Mouse (Mus musculus) adrenal gland (tissue): ENCODE data around the gene Ccdc85c.

Source experiments
- intact Hi-C: fragments of 180-260 bp; cut with DNase I; formaldehyde crosslinking; loops from one replicate; pipeline ENCODE4 v1.15.1; 2025

The Ccdc85c gene

DNA sequence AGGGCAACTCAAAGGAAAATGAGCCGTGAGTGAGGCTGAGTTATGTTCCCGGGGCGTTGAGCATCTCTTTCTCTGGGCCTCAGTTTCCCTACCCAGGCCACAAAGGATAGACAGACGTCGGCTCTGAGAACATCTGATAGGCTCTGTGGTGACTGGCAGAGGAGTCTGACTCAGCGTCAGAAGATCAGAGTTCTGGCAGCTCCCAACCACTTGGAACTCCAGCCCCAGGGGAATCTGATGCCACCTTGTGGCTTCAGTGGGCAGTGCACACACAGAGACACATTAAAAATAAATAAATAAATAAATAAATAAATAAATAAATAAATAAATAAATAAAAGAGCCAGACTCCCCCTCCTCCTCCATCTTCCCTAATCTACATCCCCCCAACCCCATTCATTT, 21.8 kb upstream of the Ccdc85c start:
- intact Hi-C loops, result no loop called here

DNA sequence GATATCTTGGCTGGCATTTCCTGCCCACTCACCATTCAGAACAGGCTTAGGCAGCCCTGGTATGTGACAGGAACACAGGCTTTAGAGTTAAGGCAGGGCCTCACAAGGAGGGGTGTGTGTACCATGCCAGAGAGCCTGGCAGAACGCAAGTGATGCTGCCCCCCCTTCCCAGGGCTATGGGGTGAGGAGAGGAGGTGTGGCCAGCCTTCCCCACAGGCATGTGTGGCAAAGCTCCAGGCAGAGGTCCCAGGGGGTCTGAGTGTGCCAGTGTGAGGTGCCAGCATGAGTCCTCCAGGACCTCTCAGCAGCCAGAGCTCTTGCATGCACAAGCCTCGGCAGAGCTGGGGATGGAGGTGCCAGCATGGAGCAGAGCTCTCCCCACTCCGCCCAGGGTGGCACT, 19.4 kb upstream of the Ccdc85c start:
- intact Hi-C loops, result no loop called here

DNA sequence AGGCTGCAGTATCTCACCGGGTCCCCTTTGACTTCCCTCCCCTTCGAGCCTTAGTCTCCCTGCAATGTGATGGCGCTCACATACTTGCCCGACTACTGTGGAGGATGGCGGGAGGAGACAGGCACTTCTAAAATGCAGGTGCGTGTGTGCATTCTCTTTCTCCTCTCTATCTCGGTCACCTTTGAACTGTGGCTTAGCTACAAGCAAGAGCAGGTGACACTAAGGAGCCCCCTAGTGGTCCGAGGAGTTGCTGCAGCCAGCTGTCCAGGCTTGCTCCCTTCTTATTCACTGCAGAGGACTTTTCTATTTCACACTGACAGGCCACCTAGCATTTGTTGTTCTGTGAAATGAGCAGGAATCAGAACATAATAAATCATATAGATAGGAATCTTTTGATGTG, 17.7 kb upstream of the Ccdc85c start:
- intact Hi-C loops, result loop anchor here (2.0 kb wide), 2 partner anchors 76 to 86 kb away; no protein-coding TSS in a partner anchor

DNA sequence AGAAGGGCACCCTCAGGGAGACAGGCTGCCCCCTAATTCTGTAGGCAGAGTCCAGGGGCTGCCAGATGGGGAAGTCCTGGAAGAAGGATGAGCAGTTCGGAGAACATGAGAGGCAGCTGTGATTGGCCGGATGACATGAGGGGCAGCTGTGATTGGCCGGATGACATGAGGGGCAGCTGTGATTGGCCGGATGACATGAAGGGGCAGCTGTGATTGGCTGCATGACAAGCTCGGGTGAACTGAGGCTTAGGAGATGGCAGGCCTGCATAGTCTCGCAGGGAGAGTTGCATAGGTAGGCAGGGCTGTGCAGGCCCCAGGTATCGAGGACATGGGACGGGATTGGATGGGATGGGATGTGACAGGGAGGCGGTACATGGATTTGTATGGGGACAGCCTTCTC, 17.2 kb upstream of the Ccdc85c start:
- intact Hi-C loops, result loop anchor here (2.0 kb wide), 2 partner anchors 76 to 86 kb away; no protein-coding TSS in a partner anchor

- intact Hi-C loops, result no loop called here
These were observed 13.1 kb upstream of the Ccdc85c start for GRCm38 (mm10) chr12:108288127-108288880.

DNA sequence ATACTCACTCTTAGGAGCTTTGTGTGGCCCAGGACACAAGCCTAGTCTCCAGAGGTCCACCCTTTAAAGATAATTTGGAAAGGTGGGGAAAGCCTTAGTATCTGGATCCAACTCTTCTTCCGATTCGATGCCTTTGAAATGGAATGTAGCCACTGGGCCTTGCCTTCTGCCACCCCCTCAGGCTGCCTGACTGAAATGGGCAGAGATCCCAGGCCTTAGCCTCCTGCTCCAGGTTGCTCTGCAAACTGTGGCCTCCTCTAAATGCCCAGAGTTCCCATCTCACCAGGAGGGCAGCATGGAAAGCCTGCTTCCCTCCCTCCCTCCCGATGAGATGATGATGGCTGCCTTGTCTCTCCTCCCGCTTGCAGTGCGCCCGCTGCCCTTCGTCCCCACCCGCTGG, 11.8 kb upstream of the Ccdc85c start:
- intact Hi-C loops, result no loop called here

DNA sequence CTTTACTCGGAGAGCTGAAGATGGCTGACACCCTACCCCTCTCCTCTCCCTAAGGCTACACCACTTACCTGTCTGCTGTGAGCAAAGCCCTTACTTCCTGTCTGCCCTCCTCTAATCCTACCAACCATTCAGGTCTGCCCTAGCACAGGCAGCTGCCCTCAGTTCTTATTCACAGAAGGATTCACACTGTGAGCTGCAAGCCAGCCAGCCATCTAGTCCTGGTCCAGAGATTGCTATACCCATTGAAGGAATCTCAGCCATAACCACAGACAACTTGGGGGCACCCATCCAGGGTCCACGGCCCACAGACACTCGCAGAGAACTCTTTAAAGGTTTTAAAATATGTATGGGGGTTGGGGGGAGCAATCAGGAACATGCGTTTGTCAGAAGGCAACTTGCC, 11.2 kb upstream of the Ccdc85c start:
- intact Hi-C loops, result no loop called here

DNA sequence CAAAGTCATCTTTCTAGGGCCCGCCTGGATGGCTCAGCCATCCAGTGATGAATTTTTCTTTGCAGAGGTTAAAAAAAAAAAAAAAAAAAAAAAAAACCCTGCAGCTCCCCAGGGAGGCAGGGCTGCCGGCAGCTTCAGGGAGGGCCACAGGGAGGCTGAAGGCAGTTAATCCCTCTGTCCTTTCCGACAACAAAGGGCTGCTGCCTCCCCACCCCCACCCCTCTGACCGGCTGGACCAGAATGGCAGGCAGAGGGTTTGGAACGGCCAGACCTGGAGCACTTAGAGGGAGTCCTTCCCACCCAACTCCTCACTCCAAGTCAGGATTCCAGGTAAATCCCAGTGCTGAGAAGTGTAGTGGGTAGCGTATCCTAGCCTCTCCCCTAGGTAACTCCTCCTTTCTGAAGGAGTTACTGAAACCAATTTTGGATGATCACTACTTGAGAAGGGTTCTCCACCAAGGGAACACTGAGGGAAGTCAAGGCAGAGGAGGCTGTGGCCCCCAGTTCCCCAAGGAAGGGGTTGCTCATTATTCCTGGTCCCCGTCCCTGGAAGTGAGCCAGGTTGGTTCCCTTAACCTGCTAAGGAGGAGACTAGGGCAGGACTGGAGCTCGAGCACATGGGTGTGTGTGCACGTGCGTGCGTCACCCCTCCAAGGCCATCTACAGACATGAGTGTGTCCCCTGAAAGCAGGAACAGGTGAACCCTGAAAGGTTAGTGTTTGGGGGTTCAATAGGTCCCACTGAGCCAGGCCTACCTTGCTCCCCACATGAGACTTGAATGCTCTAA, 10.2 kb upstream of the Ccdc85c start:
- intact Hi-C loops, result no loop called here

GRCm38 (mm10) chr12:108284455-108285224, 9.4 kb upstream of the Ccdc85c start:
- intact Hi-C loops, result no loop called here

DNA sequence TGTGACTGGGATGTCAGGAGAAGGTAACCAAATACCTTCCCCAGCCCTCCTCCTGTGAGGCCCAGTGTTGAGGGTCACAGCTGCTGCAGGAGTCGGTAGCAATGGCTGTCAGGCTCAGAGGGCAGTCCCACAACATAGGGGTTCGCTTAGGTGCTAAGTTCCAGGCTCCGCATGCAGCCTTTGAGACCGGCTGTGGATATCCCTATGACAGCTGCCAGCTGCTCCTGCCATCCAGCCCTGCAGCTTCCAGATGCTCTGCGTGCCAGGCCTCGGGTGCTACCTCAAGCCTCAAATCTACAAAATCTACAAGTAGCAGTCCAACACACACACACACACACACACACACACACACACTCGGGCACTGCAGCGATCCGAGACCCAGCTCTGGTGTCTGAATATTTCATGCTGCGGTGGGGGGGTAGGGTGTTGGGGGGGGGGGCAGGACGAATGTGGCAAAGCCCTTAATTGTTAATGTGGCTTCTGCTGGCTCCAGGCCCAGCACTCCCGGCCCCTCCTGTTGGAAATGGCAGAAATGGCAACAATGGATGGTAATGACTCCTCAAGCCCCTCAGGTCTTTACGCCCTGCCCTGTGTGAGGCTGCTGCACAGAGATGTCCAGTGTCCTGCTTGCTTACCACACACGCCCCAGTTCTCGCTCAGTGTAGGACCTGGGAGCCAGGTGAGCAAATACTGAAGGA, 3.1 kb upstream of the Ccdc85c start:
- intact Hi-C loops, result no loop called here

DNA sequence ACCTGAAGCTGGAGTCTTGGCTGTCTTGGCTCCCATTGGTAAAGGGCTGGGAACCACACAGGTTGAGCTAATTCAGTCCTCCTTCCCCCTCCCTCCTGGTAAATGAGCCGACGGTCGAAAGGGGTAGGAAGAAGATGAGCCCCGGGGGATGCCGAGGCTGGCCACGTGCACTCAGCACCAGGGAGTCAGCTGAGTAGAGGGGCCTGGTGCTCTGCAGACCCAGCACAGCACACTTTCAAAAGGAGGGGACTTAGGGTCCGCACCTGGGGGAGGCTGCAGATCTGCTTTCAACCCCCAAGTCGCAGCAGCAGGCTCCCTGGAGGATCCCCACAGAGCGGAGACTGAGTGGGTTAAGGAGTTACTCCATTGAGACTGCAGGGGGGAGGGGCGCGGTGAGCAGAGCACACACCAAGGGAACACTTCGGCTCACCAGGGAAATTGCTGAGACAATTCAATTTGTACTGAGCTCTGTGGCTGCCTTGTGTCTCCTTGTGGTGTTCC, 2.2 kb upstream of the Ccdc85c start:
- intact Hi-C loops, result no loop called here

DNA sequence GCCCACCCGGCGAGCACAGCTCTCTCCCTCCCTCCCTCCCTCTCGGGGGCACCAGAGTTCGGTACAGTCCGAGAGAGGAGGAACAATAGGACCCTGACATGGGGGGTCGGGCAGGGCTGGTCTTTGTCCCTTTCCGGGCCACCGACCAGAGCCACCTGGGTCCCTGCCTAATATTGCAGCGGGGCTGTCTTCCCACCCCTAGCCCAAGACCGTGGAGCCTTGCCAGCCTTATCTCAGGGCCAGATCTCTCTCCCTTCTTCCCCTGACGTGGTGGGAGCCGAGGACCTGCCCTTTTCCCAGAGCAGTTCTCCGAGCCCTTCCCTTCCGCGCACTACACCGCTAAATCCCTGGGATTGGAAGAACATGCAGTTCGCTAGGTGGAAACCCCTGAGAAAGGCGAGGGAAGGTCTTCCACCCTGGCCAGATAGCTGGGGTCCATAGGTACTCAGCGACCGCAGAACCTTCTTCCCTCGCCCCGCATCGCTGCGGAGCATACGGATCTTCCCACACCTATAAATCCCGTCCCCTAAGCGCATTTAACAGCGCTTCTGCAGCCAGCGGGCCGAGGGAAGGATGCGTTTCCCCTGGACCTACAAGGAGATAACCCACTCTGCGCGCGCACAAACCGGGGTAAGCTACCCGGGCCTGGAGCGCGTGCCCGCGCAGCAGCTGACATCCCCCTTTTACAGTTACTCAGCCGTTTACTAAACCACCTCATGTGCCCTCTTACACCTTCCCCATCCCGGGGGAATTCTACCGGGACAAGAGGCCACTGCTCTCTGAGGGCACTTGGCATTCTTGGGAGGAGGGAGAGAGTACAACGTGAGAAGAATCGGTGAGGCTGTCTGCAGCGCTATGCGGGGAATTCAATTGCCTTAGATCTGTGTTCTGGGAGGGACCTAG, 946 bp upstream of the Ccdc85c start:
- intact Hi-C loops, result no loop called here

- intact Hi-C loops, result no loop called here
These were observed 274 bp upstream of the Ccdc85c start for GRCm38 (mm10) chr12:108275508-108275890.

GRCm38 (mm10) chr12:108274313-108274595, 971 bp downstream of the Ccdc85c start:
- intact Hi-C loops, result no loop called here

GRCm38 (mm10) chr12:108273466-108274312, 1.5 kb downstream of the Ccdc85c start:
- intact Hi-C loops, result no loop called here

GRCm38 (mm10) chr12:108272143-108272635, 3.0 kb downstream of the Ccdc85c start:
- intact Hi-C loops, result no loop called here

- intact Hi-C loops, result no loop called here
These were observed 3.7 kb downstream of the Ccdc85c start for GRCm38 (mm10) chr12:108271351-108272142.

- intact Hi-C loops, result no loop called here
These were observed 4.8 kb downstream of the Ccdc85c start for GRCm38 (mm10) chr12:108270240-108270919.
